Mouse (Mus musculus) thymus, postnatal 36 days (tissue): ENCODE results near the gene Gm4907.
"Not testable (repeated sequence)": the region's sequence is repeated elsewhere in the genome, so short reads cannot be mapped to it uniquely, and the experiment has no call there.

Experiments used
- DNase-seq, 2 experiments: peaks; one replicate each; pipeline ENCODE4 v3.0.0; 2022; ENCODE audit warnings: mixed read lengths in 2 of 2

Gene Gm4907

DNA sequence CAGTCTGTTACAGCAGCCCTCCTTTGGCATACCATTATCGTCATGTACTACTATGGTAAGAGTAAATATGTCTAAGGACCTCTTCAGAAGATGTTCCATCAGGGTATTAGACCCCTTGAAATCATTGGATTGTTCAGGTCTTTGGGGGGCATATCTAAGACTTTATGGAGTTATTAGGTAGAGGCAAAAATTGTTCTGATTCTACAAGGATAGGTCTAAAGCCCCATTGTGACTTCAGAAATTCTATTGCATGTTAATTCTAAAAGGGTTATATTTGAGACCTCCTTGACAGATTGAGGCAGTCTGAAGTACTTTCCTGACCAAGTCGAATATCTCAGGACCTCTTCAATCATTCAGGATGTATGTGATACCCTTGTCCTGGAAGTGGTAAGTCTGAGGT is at the start of gene Gm4907:
Gene Gm4907 (plus strand): TSS at position 301 of the 400 bp plus-strand sequence.
- DNase-seq, result not testable (repeated sequence)

DNA sequence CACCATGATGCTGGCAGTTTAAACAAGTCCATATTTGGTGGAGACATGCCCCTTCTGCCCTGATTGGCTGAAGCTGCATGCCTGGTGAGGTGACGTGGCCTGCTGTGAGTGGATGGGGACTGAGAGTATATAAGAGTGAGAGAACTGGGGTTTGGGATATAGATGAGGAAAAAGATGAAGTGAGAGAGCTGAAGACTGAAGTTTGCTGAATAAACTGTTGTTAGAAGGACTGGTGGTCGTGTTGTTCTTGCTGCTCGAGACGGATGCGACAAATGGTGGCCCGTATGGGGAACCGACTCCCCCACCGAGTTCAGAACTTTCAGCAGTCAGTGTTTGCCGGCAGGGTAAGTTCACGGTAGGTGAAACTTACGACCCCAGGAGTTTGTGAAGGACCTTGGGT is 48.6 kb upstream of the Gm4907 start:
- not testable (repeated sequence) for DNase-seq

- DNase-seq, result no peak
These were observed 41.4 kb upstream of the Gm4907 start for GRCm38 (mm10) chrX:23840921-23841320.

- DNase-seq, result no peak
These were observed 71.8 kb downstream of the Gm4907 start for GRCm38 (mm10) chrX:23954161-23954560.
